Mouse (Mus musculus) layer of hippocampus, adult 9-11 months (tissue): ENCODE measurements at regions not wholly inside any gene's neighbourhood (a gene's known extent, or its start where the extent isn't known, plus 50 kb on each side); places are given as distances from the start of the nearest gene placed in this dataset.

ENCODE experiments used
- DNase-seq: peaks from one replicate; pipeline ENCODE4 v3.0.0; 2022

- DNase-seq: no peak
Measured at GRCm38 (mm10) chr3:62159031-62159430, 179.1 kb upstream of the Arhgef26 start.

- peak; percentile 55 for DNase-seq
Measured at GRCm38 (mm10) chr3:62170647-62171046, 167.5 kb upstream of the Arhgef26 start.

GRCm38 (mm10) chr3:62187807-62188509 lies 150.2 kb upstream of the Arhgef26 start:
- no peak for DNase-seq

- no peak for DNase-seq
Measured at GRCm38 (mm10) chr3:62192466-62192865, 145.7 kb upstream of the Arhgef26 start.

GRCm38 (mm10) chr3:62194421-62194820 lies 143.7 kb upstream of the Arhgef26 start:
- DNase-seq: no peak

GRCm38 (mm10) chr3:62196679-62197078 lies 141.5 kb upstream of the Arhgef26 start:
- no peak for DNase-seq

- DNase-seq: peak; percentile 48
Measured at GRCm38 (mm10) chr3:62215806-62216205, 122.3 kb upstream of the Arhgef26 start.

GRCm38 (mm10) chr3:62217335-62217734 lies 120.8 kb upstream of the Arhgef26 start:
- no peak for DNase-seq

GRCm38 (mm10) chr3:62227697-62228096 lies 110.4 kb upstream of the Arhgef26 start:
- no peak for DNase-seq

GRCm38 (mm10) chr3:62228156-62228555 lies 110.0 kb upstream of the Arhgef26 start:
- DNase-seq: no peak

GRCm38 (mm10) chr3:62241031-62241430 lies 97.1 kb upstream of the Arhgef26 start:
- DNase-seq: no peak

- DNase-seq: peak; percentile 42
Measured at GRCm38 (mm10) chr3:62271703-62272102, 66.4 kb upstream of the Arhgef26 start.

GRCm38 (mm10) chr3:62278279-62278678 lies 59.9 kb upstream of the Arhgef26 start:
- peak; percentile 10 for DNase-seq

GRCm38 (mm10) chr3:62280960-62281359 lies 57.2 kb upstream of the Arhgef26 start:
- no peak for DNase-seq
